Mouse (Mus musculus) myocyte (in vitro differentiated cells): ENCODE measurements around the gene Antxrl. TPM values are rescaled to one million over a fixed set of nuclear protein-coding genes. Genes with fewer than 3 reads are reported as not detected.
A peak's percentile ranks its signal among the peaks of the same experiment; 100 is the strongest.

Experiments used
- H3K27me3 ChIP-seq: one replicate; pipeline ENCODE4 v1.6.1; 2011; ENCODE audit not compliant: control insufficient read depth, insufficient read depth, insufficient read length
- H3K36me3 ChIP-seq: one replicate; pipeline ENCODE4 v1.6.1; 2011; ENCODE audit not compliant: control insufficient read depth, insufficient read depth
- H3K4me2 ChIP-seq: one replicate; pipeline ENCODE4 v1.6.1; 2011; ENCODE audit warnings: low read depth, control low read depth
- H3K4me3 ChIP-seq: one replicate; pipeline ENCODE4 v1.5.1; 2011; ENCODE audit warnings: mild to moderate bottlenecking, control low read depth, moderate library complexity
- H3K79me2 ChIP-seq: one replicate; pipeline ENCODE4 v1.6.1; 2011; ENCODE audit not compliant: control insufficient read depth, insufficient read depth
- H3ac ChIP-seq: one replicate; pipeline ENCODE4 v1.6.1; 2011; ENCODE audit not compliant: control insufficient read depth, insufficient read length
- CEBPB ChIP-seq: IDR thresholded peaks from 2 replicates; pipeline ENCODE4 v1.6.1; 2011; ENCODE audit warnings: mild to moderate bottlenecking, moderate library complexity; ENCODE audit not compliant: poor library complexity, insufficient read depth, severe bottlenecking
- E2F4 ChIP-seq: IDR thresholded peaks from one replicate; pipeline ENCODE4 v1.6.1; 2011; ENCODE audit warnings: mild to moderate bottlenecking, control low read depth, moderate library complexity; ENCODE audit not compliant: insufficient read depth
- MAX ChIP-seq: IDR thresholded peaks from one replicate; pipeline ENCODE4 v1.6.1; 2011; ENCODE audit warnings: low read depth, mild to moderate bottlenecking, control low read depth
- MYOD1 ChIP-seq, 3 experiments: IDR thresholded peaks; one replicate each; pipeline ENCODE4 v1.6.1; 2011; ENCODE audit warnings: control low read depth in 2 of 3, low read depth in 2 of 3, mild to moderate bottlenecking in 2 of 3, moderate library complexity in 1 of 3; ENCODE audit not compliant: insufficient read length in 2 of 3, control insufficient read depth in 1 of 3
- MYOG ChIP-seq, 3 experiments: IDR thresholded peaks; one replicate each; pipeline ENCODE4 v1.6.1; 2011; ENCODE audit warnings: control low read depth in 2 of 3, low read depth in 2 of 3, mild to moderate bottlenecking in 2 of 3; ENCODE audit not compliant: insufficient read length in 2 of 3, control insufficient read depth in 1 of 3, insufficient read depth in 1 of 3
- POLR2A ChIP-seq: IDR thresholded peaks from one replicate; pipeline ENCODE4 v1.6.1; 2011; ENCODE audit warnings: low read depth, mild to moderate bottlenecking, control low read depth, moderate library complexity; ENCODE audit not compliant: insufficient read length
- POLR2AphosphoS2 ChIP-seq: IDR thresholded peaks from one replicate; pipeline ENCODE4 v1.6.1; 2011; ENCODE audit warnings: low read depth, control low read depth; ENCODE audit not compliant: insufficient read length
- REST ChIP-seq: IDR thresholded peaks from one replicate; pipeline ENCODE4 v1.6.1; 2011; ENCODE audit warnings: mild to moderate bottlenecking, control low read depth, moderate library complexity; ENCODE audit not compliant: insufficient read depth, insufficient read length
- SRF ChIP-seq: IDR thresholded peaks from one replicate; pipeline ENCODE4 v1.6.1; 2011; ENCODE audit warnings: low read depth; ENCODE audit not compliant: control insufficient read depth, insufficient read length
- TCF12 ChIP-seq: IDR thresholded peaks from one replicate; pipeline ENCODE4 v1.6.1; 2011; ENCODE audit warnings: mild to moderate bottlenecking, control low read depth; ENCODE audit not compliant: poor library complexity, insufficient read depth, severe bottlenecking
- TCF3 ChIP-seq: IDR thresholded peaks from one replicate; pipeline ENCODE4 v1.6.1; 2011; ENCODE audit warnings: low read depth, control low read depth; ENCODE audit not compliant: insufficient read length
- USF1 ChIP-seq: IDR thresholded peaks from one replicate; pipeline ENCODE4 v1.6.1; 2011; ENCODE audit warnings: low read depth, mild to moderate bottlenecking, control low read depth, moderate library complexity
- polyA plus RNA-seq: library from polyadenylated mRNA; unstranded; fragments of >200 nt; fragmentation: generic; extraction: Trizol; gene quantifications from one replicate; pipeline ENCODE4 v1.2.1, GENCODE M21; 2012; ENCODE audit warnings: missing spikeins

Antxrl gene
- polyA plus RNA-seq, 1 experiment, result 0.06 TPM

DNA sequence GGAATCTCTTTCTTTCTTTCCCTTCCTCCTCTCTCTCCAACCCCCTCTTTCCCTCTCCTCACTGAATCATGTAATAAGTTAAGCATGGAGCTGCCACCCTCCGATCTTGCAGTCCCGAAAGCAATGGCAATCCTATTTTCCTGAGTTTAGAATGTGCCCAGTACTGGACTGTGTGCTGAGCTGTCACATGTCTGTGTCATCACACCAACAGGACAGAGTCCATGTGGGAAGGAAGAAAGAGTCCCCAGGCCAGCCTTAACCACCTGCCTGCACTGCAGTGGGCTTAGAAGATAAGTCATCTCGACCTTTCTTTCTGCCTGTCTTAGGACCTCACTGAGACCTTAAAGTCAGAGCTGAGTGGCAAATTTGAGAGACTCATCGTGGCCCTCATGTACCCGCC is 39.0 kb downstream of the Antxrl start:
- Histone ChIP-seq H3ac (no peak overlapping the region), H3K79me2 (peaks cover 4% of the 10 kb centered on the region), H3K4me2 (no peak overlapping the region), H3K27me3 (no peaks in the 10 kb centered on the region), H3K4me3 (no peak overlapping the region), H3K36me3 (no peaks in the 10 kb centered on the region)
- no peak for TF ChIP-seq MAX

DNA sequence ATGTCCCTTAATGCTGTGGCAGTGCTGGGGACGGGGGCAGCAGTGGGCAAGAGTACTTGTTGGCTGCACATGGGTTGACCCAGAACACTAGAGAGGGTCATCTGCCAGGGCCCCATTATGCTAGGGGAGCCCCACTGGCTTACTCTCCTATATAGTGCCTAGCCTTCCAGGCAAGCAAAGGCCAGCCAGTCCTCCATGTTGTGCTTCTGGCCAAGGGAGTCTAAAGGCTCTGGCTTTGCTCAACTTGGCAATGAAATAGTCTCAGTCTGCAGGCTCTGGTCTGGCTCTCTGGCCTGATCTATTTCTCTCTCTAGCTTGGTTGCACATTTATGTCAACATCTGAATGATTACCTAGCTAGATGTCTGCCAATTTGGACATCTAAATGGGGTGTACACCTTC is 40.3 kb downstream of the Antxrl start:
- Histone ChIP-seq H3ac (no peak overlapping the region), H3K27me3 (no peaks in the 10 kb centered on the region), H3K79me2 (peaks cover 4% of the 10 kb centered on the region), H3K4me3 (no peak overlapping the region), H3K4me2 (no peak overlapping the region), H3K36me3 (no peaks in the 10 kb centered on the region)
- no peak for TF ChIP-seq POLR2AphosphoS2
- no peak for TF ChIP-seq POLR2A
- TF ChIP-seq MAX, result no peak
- no peak for TF ChIP-seq MYOG (IDR thresholded peaks at IDR 0.05; ENCODE audit: control insufficient read depth in 1 of 3, insufficient read depth in 1 of 3, insufficient read length in 2 of 3, low read depth in 2 of 3)
- TF ChIP-seq TCF12, result no peak
- TF ChIP-seq E2F4, result no peak
- no peak for TF ChIP-seq SRF
- no peak for TF ChIP-seq USF1
- TF ChIP-seq MYOD1 (IDR thresholded peaks at IDR 0.05; ENCODE audit: control insufficient read depth in 1 of 3, insufficient read length in 2 of 3, low read depth in 2 of 3), result no peak
- no peak for TF ChIP-seq CEBPB
- TF ChIP-seq REST, result no peak
- TF ChIP-seq TCF3, result no peak

DNA sequence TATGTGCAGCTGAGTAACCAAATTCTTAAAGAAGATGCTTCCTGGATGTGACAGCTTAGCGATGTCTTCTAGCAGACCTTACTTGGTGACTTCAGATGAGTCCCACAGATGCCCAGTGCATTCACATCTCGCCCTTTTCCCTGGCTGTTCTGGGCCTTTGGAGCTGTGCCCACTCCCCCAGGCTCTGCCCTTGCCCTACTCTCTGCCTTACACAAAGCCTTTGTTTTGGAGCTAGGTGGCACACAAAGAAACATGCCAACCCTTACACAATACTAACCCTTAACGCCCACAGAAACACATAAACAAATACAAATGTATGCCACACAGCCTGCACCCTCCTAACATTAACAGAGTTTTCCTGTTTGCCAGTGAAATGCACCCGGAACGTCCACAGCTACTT is 43.7 kb downstream of the Antxrl start:
- no peak for TF ChIP-seq CEBPB
- no peak for TF ChIP-seq TCF12
- no peak for TF ChIP-seq REST
- no peak for TF ChIP-seq MYOG (IDR thresholded peaks at IDR 0.05; ENCODE audit: control insufficient read depth in 1 of 3, insufficient read depth in 1 of 3, insufficient read length in 2 of 3, low read depth in 2 of 3)
- no peak for TF ChIP-seq USF1
- TF ChIP-seq POLR2AphosphoS2, result no peak
- no peak for TF ChIP-seq SRF
- TF ChIP-seq TCF3, result no peak
- TF ChIP-seq MYOD1 (IDR thresholded peaks at IDR 0.05; ENCODE audit: control insufficient read depth in 1 of 3, insufficient read length in 2 of 3, low read depth in 2 of 3), result no peak
- no peak for TF ChIP-seq MAX
- TF ChIP-seq E2F4, result no peak
- no peak for TF ChIP-seq POLR2A
- Histone ChIP-seq H3K4me2 (no peak overlapping the region), H3K27me3 (no peaks in the 10 kb centered on the region), H3ac (no peak overlapping the region), H3K36me3 (no peaks in the 10 kb centered on the region), H3K79me2 (no peaks in the 10 kb centered on the region), H3K4me3 (no peak overlapping the region)

DNA sequence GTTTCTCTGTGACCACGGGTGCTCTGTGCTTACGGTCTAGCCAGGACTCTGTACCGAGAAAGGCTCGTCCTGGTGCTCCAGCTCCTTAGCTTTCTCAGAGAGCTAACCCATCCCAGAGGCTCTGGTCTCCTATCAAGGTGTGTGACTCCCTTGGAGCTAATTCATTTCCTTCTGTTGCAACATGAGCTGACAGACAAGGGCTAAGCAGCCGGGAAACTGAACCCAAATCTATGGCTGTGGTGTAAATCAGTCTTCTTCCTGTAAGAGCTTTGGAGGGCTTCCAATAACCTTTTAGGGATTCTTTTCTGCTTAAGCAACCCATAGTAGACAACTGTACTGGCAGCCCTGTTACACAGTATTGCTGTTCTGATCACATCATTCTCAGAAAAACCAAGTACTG is 50.1 kb downstream of the Antxrl start, which contains the start of gene A630023A22Rik:
TSS of gene A630023A22Rik (minus strand) at position 154 of the 400 bp plus-strand sequence.
- no peak within 1 kb of the TSS for H3K4me3 ChIP-seq
- no peaks in the 10 kb centered on the region for H3K27me3 ChIP-seq
- TF ChIP-seq CEBPB (peak; percentile 68; the same call in 1 of the 2 replicates), MAX (no peak)
- peak within 1 kb of the TSS; percentile 20 for H3K4me2 ChIP-seq
- no peak within 1 kb of the TSS for H3ac ChIP-seq
- H3K79me2 ChIP-seq, result no peaks in the 10 kb centered on the region
- H3K36me3 ChIP-seq, result no peaks in the 10 kb centered on the region

DNA sequence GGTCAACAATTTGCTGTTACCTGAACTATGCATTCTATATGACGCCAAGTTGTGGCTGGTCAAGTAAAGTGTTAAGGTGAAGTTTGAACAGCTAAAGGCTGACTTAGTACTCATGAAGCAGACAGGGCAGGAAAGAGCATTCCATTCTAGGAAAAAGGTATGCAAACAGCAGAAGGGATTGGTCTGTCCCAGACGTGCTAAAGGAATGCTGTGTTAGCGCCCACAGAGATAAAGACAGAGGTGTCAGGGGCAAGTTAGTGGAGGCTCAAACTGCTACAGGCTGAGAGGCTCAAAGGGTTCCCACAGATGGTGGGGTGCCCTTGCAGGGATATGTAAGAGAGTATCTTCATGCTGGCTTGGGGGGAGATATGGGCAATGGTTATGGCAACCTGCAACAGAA is 51.3 kb downstream of the Antxrl start:
- Histone ChIP-seq H3K27me3 (no peaks in the 10 kb centered on the region), H3K4me2 (no peak overlapping the region), H3K36me3 (no peaks in the 10 kb centered on the region), H3ac (no peak overlapping the region), H3K79me2 (no peaks in the 10 kb centered on the region), H3K4me3 (no peak overlapping the region)
- TF ChIP-seq MAX (no peak), TCF3 (no peak), POLR2A (no peak), MYOD1 (IDR thresholded peaks at IDR 0.05; ENCODE audit: control insufficient read depth in 1 of 3, insufficient read length in 2 of 3, low read depth in 2 of 3) (no peak)

DNA sequence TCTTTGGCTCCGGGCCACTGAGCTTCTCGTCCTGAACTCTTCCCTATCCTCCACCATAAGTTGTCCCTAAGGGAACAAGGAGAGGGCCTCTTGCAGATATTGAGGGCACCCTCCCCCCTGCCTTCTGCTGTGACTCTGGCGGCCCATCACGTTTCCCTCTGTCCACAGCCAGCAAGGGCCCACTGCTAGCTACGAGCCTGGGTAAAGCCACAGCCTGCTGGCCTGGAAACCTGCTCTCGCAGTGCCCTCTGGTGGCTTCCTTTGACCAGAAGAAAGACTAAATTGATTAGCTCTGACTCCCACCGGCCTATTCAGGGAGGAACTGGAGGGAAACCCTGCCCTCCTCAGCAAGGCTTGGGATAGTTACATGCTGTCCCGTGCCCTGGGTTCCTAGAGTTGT is 52.4 kb downstream of the Antxrl start:
- no peaks in the 10 kb centered on the region for H3K27me3 ChIP-seq
- H3ac ChIP-seq, result no peak overlapping the region
- no peaks in the 10 kb centered on the region for H3K36me3 ChIP-seq
- H3K79me2 ChIP-seq, result no peaks in the 10 kb centered on the region
- no peak for TF ChIP-seq USF1
- TF ChIP-seq MYOG (IDR thresholded peaks at IDR 0.05; ENCODE audit: control insufficient read depth in 1 of 3, insufficient read depth in 1 of 3, insufficient read length in 2 of 3, low read depth in 2 of 3), result no peak
- TF ChIP-seq POLR2A, result no peak
- no peak for TF ChIP-seq REST
- no peak for TF ChIP-seq POLR2AphosphoS2
- TF ChIP-seq TCF3, result no peak
- H3K4me3 ChIP-seq, result no peak overlapping the region
- H3K4me2 ChIP-seq, result no peak overlapping the region
